10 mouse cellular contexts compared by ENCODE assay signal in genomic region chr19:24456591-24457231, GRCm38 (mm10). TPM values are rescaled to one million over a fixed set of nuclear protein-coding genes. Genes with fewer than 3 reads are reported as not detected.
DNase-seq lines count a peak whose midpoint lies in the region; ATAC-seq and TF ChIP-seq lines count a peak whose summit lies in the region.
"Had no signal": no experiment of that assay in that cellular context is flagged by ENCODE, and none has a peak within 500 bp of the region (broad histone marks: within the 10 kb centered on the region; RNA-seq: fewer than 3 reads in every experiment).

No protein-coding gene starts in this region.

- TF ChIP-seq EP300 in lung, postnatal 0 days (IDR thresholded peaks at IDR 0.05): peak; percentile 98

- no peak overlapping the region for H3K4me3 ChIP-seq in forebrain, embryonic 14.5 days (ENCODE audit: low read depth, low read length)
- no peak overlapping the region for H3K4me3 ChIP-seq in forebrain, embryonic 11.5 days (ENCODE audit: low read depth, low read length)
- H3K4me3 ChIP-seq in lung, postnatal 0 days (ENCODE audit: low read depth, low read length): no peak overlapping the region
- H3K4me3 ChIP-seq: midbrain, embryonic 13.5 days had no signal

- peaks cover 13% of the 10 kb centered on the region; the same call in 1 of the 2 replicates for H3K4me1 ChIP-seq in forebrain, embryonic 14.5 days (ENCODE audit: control insufficient read depth, insufficient read depth, low read length)
- H3K4me1 ChIP-seq in forebrain, embryonic 11.5 days (replicated peaks; ENCODE audit: control insufficient read depth, insufficient read depth, low read length): peaks cover 6% of the 10 kb centered on the region; the same call in 1 of the 2 replicates
- H3K4me1 ChIP-seq in lung, postnatal 0 days (ENCODE audit: insufficient read depth, low read depth, low read length): peaks cover 7% of the 10 kb centered on the region; the same call in 1 of the 2 replicates

- no peaks in the 10 kb centered on the region for H3K27me3 ChIP-seq in forebrain, embryonic 14.5 days (replicated peaks; ENCODE audit: control insufficient read depth, insufficient read depth, low read length)
- no peaks in the 10 kb centered on the region for H3K27me3 ChIP-seq in forebrain, embryonic 11.5 days (ENCODE audit: control insufficient read depth, insufficient read depth, low read length)
- H3K27me3 ChIP-seq in lung, postnatal 0 days (replicated peaks; ENCODE audit: insufficient read depth, low read length): no peaks in the 10 kb centered on the region
- H3K27me3 ChIP-seq: midbrain, embryonic 13.5 days had no signal

- H3K9ac ChIP-seq in forebrain, embryonic 14.5 days (ENCODE audit: low read length): no peak overlapping the region
- H3K9ac ChIP-seq in forebrain, embryonic 11.5 days (ENCODE audit: low read length): no peak overlapping the region
- no peak overlapping the region for H3K9ac ChIP-seq in lung, postnatal 0 days (replicated peaks; ENCODE audit: low read depth)
- H3K9ac ChIP-seq: midbrain, embryonic 13.5 days had no signal

- no peaks in the 10 kb centered on the region for H3K9me3 ChIP-seq in forebrain, embryonic 14.5 days (replicated peaks; ENCODE audit: control insufficient read depth, low read length)
- no peaks in the 10 kb centered on the region for H3K9me3 ChIP-seq in forebrain, embryonic 11.5 days (ENCODE audit: control insufficient read depth, low read length)
- H3K9me3 ChIP-seq in lung, postnatal 0 days (ENCODE audit: low read length): no peaks in the 10 kb centered on the region
- H3K9me3 ChIP-seq: midbrain, embryonic 13.5 days had no signal

- H3K36me3 ChIP-seq in forebrain, embryonic 14.5 days (ENCODE audit: control insufficient read depth, insufficient read depth, low read length): no peaks in the 10 kb centered on the region
- no peaks in the 10 kb centered on the region for H3K36me3 ChIP-seq in forebrain, embryonic 11.5 days (ENCODE audit: control insufficient read depth, insufficient read depth, low read length)
- no peaks in the 10 kb centered on the region for H3K36me3 ChIP-seq in lung, postnatal 0 days (ENCODE audit: insufficient read depth, low read length)
- H3K36me3 ChIP-seq: midbrain, embryonic 13.5 days had no signal

- whole genome bisulfite sequencing in forebrain, embryonic 14.5 days: 82% methylated on average over 6 of the region's 6 CpGs
- 95% methylated on average over 6 of the region's 6 CpGs for WGBS in forebrain, embryonic 11.5 days
- WGBS in lung, postnatal 0 days: 67% methylated on average over 6 of the region's 6 CpGs

- DNase-seq in forebrain, embryonic 14.5 days (ENCODE audit: low spot score): peak; percentile 56
- no peak for DNase-seq in forebrain, embryonic 11.5 days (ENCODE audit: low spot score)
- peak; percentile 27 to 48 for DNase-seq in cerebellum, postnatal 25 days
- DNase-seq in layer of hippocampus, adult 11-12 months (ENCODE audit: low spot score): peak; percentile 81
- DNase-seq in lung, postnatal 0 days (ENCODE audit: low spot score): peak; percentile 92
- no peak for DNase-seq in urinary bladder, postnatal 14 days (ENCODE audit: low spot score)
- no peak for DNase-seq in kidney, postnatal 25 days
- DNase-seq in thymus, adult 18-20 months: no peak
- DNase-seq: kidney, postnatal 36 days had no signal

- ATAC-seq in forebrain, embryonic 14.5 days: peak; percentile 16; the same call in 1 of the 2 replicates
- no peak for ATAC-seq in forebrain, embryonic 11.5 days (replicated peaks; ENCODE audit: low FRiP score)
- peak; percentile 95 for ATAC-seq in lung, postnatal 0 days
- ATAC-seq: midbrain, embryonic 13.5 days had no signal

- H3K4me2 ChIP-seq in forebrain, embryonic 14.5 days (ENCODE audit: low read length): no peak overlapping the region
- H3K4me2 ChIP-seq in forebrain, embryonic 11.5 days (ENCODE audit: low read depth, low read length, severe bottlenecking): no peak overlapping the region
- no peak overlapping the region for H3K4me2 ChIP-seq in lung, postnatal 0 days (replicated peaks; ENCODE audit: low read depth, low read length)
- H3K4me2 ChIP-seq: midbrain, embryonic 13.5 days had no signal

- TF ChIP-seq CTCF in lung, postnatal 0 days (IDR thresholded peaks at IDR 0.05): no peak

- H3K27ac ChIP-seq in forebrain, embryonic 14.5 days (ENCODE audit: low read depth, low read length): no peak overlapping the region
- H3K27ac ChIP-seq in forebrain, embryonic 11.5 days (ENCODE audit: low read depth, low read length): no peak overlapping the region
- peak overlapping the region; percentile 77 for H3K27ac ChIP-seq in lung, postnatal 0 days (ENCODE audit: low read length)
- H3K27ac ChIP-seq: midbrain, embryonic 13.5 days had no signal

RNA-seq across cellular contexts. Expression of gene Fam122a, which starts 20.4 kb away (rescaled TPM):
- 41.3 and 48.2 TPM in 2 replicates for polyA plus RNA-seq in forebrain, embryonic 14.5 days (2014; fragmentation: Nextera tagmentation; extraction: Ambion mirVana)
- 47.4 and 58.6 TPM in 2 replicates for polyA plus RNA-seq in forebrain, embryonic 11.5 days (2014; fragmentation: Nextera tagmentation; extraction: Ambion mirVana)
- polyA plus RNA-seq in lung, postnatal 0 days (2015; fragmentation: Nextera tagmentation; extraction: Ambion mirVana): 47.8 and 48.6 TPM in 2 replicates

Comparison
In these comparisons a context has a peak if more than half of its experiments do, and no peak if none do; other contexts are left out.
1. DNase-seq: peak in forebrain, embryonic 14.5 days (single experiment), cerebellum, postnatal 25 days (2 of 2), layer of hippocampus, adult 11-12 months (single experiment) and lung, postnatal 0 days (single experiment); none in forebrain, embryonic 11.5 days (single experiment), urinary bladder, postnatal 14 days (single experiment), kidney, postnatal 25 days (0 of 2) and thymus, adult 18-20 months (0 of 2).